Mouse (Mus musculus): Measurements from ENCODE around the gene Epha3.

Gene Epha3

GRCm38 (mm10) chr16:63863913-63864330 lies at the start of gene Epha3:
Gene Epha3 (minus strand): TSS chr16:63864175.
- peak; percentile 89 for DNase-seq

DNA sequence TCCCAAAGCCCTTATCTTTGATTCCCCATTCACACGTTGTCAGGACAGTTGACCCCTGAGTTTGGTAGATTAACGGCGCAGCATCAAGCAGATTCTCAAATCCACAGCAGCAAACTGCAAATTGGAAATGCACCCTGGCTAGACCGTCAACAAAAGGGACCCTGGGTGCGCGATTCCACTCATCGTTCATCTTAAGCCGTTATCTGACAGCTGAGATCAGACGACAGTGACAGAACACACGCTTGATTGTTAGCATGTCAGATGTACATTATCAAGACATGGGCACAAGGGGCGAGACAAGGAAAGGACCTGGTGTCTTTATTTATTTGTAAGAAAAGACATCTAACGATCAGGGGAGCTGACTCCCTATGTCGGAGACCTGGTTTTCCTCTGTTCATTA lies 39.5 kb upstream of the Epha3 start:
- no peak for DNase-seq

GRCm38 (mm10) chr16:63881190-63881589 lies 17.2 kb upstream of the Epha3 start:
- DNase-seq, result no peak

DNA sequence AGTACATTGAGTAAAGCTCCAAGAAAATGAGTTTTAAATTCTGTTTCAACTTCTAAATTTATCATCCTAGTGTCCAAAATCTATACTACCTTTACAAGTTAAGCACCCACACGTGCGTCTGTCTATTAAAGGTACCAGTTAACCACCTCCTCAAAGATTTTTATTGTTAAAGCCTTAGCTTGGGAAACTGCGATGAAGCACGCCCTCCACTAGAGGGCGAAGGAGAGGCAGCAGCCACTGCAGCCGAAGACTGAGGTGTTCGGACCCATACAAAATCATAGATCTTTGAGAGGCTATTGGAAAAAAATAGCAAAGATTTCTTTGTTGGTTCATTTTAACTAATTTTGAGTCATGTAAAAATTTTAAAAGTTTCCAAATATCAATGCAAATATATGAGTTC lies 8.3 kb upstream of the Epha3 start:
- peak; percentile 21 for DNase-seq

GRCm38 (mm10) chr16:63864463-63864976 lies 545 bp upstream of the Epha3 start:
- no peak for DNase-seq

- peak; percentile 45 for DNase-seq
Observed at GRCm38 (mm10) chr16:63863181-63863580, 794 bp downstream of the Epha3 start.

DNA sequence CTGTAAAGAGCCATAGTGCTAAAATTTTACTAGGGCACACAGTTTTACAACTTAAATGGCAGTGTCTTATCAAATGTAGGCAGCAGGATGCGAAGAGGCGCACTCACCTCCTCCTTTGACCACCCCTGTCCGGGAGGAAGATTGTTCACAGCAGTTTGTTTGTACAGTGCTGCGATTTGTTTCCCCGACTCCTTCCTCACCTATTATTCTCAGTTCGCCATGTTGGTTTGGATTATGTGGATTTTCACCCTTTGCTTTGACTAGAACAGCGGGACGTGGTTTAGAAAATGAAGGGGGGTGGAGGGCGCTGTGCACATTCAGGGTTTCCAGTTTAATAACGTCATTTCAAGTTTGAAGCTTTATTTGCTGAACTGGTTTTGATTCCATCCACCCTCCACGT lies 6.4 kb downstream of the Epha3 start:
- DNase-seq, result no peak

DNA sequence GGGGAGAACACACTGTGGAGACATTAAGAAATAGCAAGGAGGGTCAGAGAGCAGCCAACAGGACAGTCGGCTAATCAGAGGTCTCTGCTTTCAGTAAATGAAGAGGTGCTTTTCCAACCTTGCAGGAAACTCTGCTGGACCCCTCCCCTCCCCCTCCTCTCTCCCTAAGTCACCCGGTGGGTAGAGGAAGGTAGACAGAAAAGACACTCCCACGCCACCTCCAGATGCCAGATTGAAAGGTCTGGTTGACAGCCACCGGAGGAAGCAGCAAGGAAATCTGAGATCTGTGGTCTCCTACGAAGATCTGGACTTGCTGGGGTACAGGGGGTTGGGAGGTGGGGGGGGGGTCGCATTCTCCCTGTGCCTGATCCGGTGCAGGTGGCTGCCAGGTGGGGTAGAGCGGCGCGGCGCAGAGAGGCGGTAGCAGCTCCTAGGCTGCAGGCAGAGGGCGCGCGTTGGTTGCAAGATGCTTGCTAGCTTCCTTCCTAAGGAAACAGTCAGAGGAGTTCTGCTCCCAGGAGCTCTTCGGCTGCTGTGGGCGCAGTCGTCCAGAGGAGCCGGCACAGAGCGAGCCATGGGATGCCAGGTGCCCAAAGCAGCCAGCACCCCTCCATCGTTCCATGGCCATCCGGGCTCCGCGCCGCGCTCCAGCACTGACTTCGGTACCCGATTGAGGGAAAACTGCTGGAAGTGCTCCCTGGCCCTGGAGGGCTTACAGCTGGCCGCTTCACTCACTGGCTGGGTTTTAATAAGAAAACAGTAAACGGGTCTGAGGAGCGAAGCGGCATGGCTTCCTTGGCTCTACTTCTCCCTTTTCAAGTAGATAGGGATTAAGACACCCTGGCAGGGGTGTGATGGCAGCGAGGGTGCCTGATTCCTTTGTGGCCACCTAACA lies 7.1 kb downstream of the Epha3 start:
- DNase-seq, result peak; percentile 83

GRCm38 (mm10) chr16:63850297-63850696 lies 13.7 kb downstream of the Epha3 start:
- DNase-seq, result no peak

- no peak for DNase-seq
Observed at GRCm38 (mm10) chr16:63842911-63843310, 21.1 kb downstream of the Epha3 start.

DNA sequence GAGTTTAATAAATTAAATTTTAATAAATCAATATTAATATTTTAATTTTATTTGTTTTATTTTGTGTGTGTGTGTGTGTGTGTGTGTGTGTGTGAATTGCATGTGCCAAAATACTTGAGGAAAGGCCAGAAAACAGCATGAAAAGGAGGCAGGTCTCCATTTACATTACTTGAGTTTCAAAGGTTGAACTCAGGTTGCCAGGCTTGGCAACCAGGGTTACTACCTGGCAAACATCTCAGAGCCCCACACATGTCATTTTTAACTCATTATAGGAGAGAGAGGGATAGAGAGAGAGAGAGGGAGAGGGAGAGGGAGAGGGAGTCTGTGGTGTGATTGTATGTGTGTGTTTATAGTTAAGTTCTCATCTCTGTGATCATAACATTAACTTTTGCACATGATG lies 26.5 kb downstream of the Epha3 start:
- DNase-seq, result no peak

DNA sequence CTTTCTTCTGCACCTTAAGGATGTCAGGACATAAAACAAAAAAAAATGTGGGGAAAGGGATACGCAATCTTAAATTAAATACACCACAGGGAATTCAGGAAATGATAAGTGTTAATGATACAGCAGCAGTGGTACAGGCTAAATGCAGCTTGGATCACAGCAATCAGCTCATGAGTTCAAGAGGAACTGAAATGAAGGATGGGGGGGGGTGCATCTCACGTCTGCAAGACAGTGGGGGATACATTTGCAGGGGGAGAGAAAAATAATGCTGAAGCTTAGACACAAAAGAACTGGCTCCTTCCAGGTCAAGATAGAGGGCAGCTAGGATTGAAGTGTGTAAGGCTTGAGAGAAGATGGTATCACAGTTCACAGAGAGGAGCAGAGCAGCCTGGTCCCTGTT lies 42.8 kb downstream of the Epha3 start:
- no peak for DNase-seq

DNA sequence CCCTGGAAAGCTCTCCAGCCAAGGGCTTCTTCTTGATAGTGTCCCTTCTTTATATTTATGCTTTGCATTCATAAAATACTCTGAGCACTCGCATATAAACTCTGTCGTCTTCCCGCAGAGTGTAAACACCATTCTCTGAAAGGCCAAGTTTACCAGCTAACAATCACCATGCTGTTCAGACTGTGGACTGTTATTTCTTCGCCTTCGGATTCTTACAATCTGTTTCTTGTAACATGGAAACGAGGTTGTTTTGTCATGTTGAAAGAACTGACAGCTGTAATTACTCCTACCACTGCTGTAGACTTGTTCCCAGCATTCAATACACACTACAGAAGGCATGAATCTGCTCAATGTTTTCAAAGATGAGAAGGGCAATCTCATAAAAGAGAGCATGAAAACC lies 46.4 kb downstream of the Epha3 start:
- DNase-seq, result no peak

GRCm38 (mm10) chr16:63816672-63817071 lies 47.3 kb downstream of the Epha3 start:
- DNase-seq, result peak; percentile 84

DNA sequence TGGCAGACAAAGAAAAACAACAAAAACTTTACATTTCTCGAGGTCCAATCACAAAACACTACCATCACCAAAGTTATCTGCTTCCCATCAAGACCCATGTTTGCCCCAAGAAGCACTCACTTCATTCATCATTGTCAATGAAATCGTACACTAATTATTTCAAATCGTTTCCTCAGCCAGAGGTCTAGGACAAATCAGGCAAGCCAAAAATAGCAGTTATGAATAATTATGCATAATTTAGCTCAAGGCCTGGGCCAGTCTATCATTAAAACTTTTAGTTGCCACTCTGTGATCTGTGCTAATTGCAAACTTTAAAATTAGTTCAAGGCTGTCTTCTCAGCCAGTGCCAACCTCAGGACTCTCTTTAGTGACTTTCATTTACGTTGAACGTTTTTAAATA lies 54.1 kb downstream of the Epha3 start:
- DNase-seq, result no peak

DNA sequence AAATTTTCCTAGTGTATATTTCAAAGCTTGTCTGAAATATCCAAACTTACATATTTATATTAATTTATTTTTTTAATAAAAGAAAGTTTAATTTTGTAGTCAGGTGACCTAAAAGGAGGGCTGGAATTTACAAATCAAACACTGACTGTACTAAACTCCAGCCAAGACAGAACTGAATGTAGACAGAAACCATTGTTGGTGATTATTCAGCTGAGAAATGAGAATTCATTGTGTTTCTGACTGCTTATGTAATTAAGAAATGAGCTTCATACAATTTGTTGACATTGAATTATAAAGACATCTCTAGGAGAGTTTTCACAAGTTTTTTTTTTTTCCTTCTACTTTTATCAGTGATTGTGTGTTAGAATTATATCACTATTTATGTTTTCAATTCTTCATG lies 55.0 kb downstream of the Epha3 start:
- DNase-seq, result no peak

DNA sequence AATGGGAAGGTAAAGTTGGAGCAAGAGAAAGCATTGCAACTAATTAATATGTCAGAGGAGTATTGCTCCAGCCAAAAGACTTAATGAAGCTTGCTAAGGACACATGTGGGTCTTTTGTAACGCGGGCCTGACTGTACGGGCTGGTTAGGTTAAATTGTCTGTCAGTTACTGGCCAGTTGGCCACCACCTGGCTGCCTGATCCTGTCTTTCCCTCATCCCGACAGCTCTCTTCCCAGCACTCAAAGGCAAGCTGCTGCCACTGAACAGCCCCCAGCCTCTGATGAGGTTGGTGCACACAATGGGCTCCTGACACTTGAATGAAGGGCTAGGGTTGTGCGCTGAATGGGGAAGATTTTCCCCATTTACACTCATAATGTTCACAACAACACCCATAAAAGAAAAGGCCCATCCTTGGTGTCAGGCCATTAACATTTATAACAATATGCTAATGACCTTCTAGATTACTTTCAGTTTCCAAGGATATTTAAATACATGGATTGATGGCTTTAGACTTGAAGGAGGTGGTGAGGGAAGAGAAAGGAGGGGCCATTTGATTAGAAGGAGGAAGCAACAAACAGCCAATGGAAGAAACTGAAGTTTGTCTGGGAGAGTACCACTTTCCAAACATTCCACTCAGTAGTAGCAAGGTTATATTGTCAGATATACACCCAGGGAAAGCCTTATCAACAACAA lies 57.4 kb downstream of the Epha3 start:
- no peak for DNase-seq

DNA sequence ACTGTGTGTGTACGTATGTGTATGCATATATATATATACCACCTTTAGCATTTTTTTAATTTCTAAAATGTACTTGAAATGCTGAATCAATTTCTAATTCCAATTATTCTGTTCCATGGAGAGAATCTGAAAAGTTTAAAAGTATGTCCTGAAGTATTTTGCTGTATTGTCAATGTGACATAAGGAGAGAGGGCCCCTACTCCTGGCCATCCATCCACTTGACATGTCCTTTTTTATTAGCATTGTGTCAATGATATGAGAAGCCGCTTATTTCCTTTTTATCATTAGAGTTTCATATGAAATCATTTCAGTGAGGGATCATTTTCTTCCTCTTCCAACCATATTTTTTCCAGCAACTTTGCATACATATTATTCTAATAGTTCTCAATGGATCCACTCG lies 58.0 kb downstream of the Epha3 start:
- DNase-seq, result no peak

- no peak for DNase-seq
Observed at GRCm38 (mm10) chr16:63801436-63801835, 62.5 kb downstream of the Epha3 start.

DNA sequence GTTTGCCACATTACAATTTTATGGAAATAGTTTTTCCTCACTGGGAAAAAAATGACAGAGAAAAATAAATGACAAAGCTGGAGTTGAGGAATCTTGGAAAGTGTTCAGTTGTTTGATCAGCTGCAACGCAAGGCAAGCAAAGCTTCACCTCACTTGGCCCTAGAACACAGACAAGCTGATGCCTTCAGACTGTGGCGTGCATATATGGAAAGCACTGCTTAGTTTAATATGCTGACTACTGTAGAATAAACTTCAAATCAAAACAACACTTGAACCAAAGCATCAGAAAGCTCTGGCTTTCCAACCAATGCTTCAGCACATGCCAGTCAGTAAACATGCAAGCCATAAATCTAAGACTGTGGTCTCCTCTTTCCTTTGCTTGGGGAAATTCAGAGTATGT lies 65.6 kb downstream of the Epha3 start:
- DNase-seq, result no peak

DNA sequence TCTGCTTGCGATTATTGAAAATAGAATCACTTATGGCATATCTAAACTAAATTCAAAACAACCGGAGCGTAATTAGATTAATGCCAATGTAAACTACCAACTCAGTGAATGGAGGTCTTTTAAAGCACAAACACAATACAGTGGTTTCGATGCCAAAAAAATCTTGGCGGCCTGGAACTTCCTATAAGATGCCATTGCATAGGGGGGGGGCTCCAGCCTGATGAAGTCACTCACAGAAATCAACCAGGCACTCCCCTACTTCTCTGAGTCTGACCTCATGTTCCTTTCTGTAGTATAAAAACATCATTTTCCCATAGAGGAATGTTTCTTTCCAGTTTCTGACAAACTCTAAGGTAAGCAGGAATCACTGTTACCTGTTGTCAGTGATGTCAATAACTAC lies 69.7 kb downstream of the Epha3 start:
- no peak for DNase-seq

GRCm38 (mm10) chr16:63793805-63794204 lies 70.2 kb downstream of the Epha3 start:
- DNase-seq, result no peak

DNA sequence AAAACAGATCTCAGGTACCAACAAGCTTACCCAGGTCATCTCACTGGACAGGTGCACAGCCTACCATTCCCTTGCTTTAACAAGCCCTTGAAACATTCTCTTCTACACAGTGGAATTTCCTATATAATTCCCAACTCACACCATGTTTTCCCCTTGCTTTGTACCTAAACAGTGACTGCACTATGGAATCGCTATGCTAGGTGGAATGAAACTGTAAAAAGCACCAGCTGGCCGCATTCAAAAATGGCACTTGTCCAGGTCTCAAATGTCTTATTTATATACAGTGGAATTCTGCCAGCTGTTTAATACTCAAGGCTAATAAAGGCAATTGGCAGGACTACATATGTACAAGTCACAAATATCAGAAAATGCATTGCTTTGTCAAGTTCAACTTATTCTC lies 71.9 kb downstream of the Epha3 start:
- peak; percentile 52 for DNase-seq

- no peak for DNase-seq
Observed at GRCm38 (mm10) chr16:63783544-63783943, 80.4 kb downstream of the Epha3 start.
